Comparison of ENCODE assay signal across 1 mouse cellular context in genomic region chr8:4348275-4348674, GRCm38 (mm10).
TF ChIP-seq lines count a peak whose summit lies in the region.

No protein-coding gene starts in this region.

TF ChIP-seq in CH12.LX, 34 proteins besides CTCF, POLR2A, EP300 and RAD21 (continued from another document):
- TF ChIP-seq E2F4 (IDR thresholded peaks at IDR 0.05; ENCODE audit: insufficient replicate concordance, low read depth, low read length) (no peak), IRF4 (IDR thresholded peaks at IDR 0.05; ENCODE audit: low read depth, low read length) (peak; percentile 85)
